Mouse (Mus musculus) thymus, postnatal 4 days (tissue): Measurements from ENCODE around the gene Lsm11.
A peak's percentile ranks its signal among the peaks of the same experiment; 100 is the strongest.

Experiments
- DNase-seq: peaks from one replicate; pipeline ENCODE4 v3.0.0; 2021

Lsm11 gene

DNA sequence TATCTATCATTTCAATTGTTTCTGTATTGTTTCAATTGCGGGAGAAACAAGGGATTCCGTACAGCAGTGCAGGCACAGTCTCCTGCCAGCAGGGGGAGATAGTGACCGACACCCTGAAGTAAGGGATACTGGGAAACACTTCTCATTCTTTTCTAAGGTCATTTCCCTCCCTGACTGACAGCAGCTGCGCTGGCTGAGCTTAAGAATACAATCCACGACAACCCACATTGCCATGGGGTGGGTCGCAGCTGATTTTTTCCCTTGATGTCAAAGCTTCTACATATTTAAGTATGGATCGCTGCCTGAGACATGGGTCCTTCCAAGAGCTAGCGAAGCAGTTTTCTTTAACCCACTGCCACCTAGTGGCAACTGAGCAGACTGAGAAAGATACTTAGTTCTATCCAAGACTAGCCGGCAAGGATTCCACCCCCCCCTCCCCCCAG lies 18.1 kb downstream of the Lsm11 start:
- peak; percentile 83 for DNase-seq

DNA sequence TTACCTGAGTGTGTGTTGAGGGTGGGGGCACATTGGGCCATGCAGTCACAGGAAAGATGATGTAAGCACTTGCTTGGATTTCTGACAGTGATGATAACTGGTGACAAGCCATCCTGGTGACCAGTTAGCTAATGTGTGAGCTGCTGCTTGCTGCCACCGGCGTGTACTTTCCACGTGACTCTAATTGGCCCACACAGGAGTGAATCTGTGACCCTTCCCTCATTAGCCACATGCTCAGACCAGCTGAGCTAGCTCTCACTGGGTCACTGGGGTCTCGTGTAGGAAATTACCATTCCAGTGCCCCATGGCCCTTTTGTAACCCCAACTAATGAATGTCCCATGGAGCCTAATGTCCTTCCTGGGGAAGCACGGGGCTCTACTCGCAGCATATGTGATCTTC lies 19.3 kb downstream of the Lsm11 start:
- no peak for DNase-seq

- no peak for DNase-seq
Measured at GRCm38 (mm10) chr11:45921480-45921898, 23.2 kb downstream of the Lsm11 start.

DNA sequence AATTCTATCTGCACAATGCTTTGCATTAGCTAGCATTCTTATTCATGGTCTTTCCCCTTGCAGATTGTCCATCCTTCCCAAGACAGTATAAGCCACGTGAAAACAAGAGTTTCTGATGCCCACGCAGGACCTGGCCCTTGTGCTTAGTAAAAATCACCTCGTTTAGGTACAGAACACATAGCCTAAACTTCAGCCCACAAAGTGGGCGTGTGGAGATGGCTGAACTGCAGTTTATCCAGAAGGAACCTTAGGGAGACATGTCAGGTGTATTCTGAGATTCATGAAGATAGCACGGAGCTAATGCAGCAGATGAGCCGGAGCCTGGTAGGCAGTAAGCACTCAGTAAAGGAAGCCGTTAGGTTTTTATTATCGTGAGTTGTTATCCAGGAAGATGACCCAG lies 23.7 kb downstream of the Lsm11 start:
- DNase-seq: no peak

DNA sequence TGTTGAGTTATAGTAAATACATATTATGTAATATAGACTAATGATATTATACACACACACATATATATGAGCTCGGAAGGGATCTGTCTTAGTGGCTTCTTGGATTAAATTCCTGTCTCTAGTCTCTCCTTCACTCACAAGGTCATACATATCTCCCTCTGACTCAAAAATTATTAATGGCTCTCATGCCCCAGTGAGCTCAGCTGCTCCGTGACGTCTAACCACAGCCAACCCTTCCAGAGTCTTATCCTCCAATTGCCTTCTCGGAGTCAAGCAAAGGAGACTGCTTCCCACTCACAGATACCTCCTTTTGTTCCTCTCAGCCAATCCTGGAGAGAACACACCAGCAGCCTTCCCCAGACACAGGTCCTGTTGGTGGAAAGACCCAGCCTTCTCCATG lies 25.9 kb downstream of the Lsm11 start:
- DNase-seq: no peak

- DNase-seq: no peak
Measured at GRCm38 (mm10) chr11:45918018-45918417, 26.7 kb downstream of the Lsm11 start.

DNA sequence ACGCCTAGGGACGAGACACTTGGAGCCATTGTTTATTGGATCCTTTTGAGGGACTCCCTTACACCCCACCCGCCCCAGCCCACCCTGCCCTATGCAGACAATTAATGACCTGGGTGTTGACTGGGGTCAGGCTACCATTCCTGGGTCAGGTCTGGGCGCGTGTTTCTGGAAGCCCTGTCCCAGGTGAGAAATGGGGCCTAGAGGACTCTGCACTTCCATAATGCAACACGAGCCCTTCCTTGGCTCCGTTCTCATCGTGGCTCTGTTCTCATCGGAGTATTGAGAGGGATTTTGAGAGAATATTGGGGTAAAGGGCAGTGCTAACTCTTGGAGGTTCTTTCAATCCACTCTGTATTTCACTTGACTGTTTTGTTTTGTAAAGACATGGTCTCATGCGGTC lies 28.5 kb downstream of the Lsm11 start:
- DNase-seq: no peak

GRCm38 (mm10) chr11:45910701-45911100 lies 34.0 kb downstream of the Lsm11 start:
- DNase-seq: no peak

- DNase-seq: no peak
Measured at GRCm38 (mm10) chr11:45908894-45909293, 35.8 kb downstream of the Lsm11 start.

DNA sequence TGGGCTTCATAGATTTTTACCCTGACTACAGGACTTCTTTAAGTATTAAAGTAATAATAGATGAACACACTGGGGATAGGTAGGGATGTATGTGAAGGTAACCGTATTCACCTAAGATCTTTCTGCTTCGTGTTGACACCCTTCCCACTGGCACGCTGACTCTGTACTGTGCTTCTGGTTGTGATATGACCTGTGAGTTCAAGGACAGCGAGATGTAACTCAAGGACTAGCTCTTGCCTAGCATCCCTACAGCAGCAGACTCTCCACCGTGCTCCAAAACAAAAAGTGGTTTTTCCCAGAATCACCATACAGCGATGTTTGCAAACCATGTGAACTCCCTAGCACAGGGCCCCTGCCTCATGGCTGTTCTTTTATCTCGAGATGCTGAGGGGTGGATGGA lies 36.7 kb downstream of the Lsm11 start:
- no peak for DNase-seq

DNA sequence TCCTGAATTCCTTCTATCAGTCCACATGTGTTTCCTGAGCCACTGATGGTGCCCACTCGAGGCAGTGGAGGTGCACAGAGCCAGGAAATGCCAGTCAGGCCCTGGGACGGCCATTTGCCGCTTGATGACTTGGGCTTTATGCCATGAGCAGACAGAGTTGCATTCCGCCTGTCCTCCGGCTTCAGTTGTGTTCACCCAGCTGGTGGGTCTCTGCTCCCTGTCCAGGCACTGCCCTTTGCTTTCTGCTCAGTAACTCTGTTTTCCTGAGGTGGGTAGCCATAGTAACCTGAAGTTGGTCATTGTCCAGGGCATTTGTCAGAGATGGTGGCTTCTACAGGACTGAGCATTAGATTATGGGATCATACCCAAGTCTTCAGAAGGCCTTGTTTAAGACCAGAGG lies 37.4 kb downstream of the Lsm11 start:
- no peak for DNase-seq

DNA sequence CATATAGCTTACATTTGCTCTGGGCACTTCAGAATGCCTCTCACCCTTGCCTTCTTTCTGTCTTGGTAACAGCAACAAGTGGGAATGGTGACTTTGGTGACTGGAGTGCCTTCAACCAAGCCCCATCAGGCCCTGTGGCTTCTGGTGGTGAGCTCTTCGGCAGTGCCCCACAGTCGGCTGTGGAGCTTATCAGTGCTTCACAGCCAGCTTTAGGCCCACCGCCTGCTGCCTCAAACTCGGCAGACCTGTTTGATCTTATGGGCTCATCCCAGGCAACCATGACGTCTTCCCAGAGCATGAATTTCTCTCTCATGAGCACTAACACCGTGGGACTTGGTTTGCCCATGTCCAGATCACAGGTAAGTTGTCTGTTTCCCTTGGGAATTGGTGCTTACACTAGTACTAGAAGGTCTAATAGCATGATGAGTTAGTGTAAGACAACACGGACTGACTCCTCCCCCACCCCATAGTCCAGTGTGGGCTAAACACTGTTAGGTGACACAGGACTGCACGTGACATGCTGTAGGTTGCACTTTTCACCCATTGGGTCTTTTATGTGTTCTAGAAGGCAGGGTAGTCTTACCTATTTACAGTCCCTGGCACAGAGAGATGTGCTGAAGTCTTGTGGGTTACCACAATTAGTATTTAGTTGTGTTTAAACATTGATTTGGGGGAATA lies 38.5 kb downstream of the Lsm11 start:
- DNase-seq: no peak

DNA sequence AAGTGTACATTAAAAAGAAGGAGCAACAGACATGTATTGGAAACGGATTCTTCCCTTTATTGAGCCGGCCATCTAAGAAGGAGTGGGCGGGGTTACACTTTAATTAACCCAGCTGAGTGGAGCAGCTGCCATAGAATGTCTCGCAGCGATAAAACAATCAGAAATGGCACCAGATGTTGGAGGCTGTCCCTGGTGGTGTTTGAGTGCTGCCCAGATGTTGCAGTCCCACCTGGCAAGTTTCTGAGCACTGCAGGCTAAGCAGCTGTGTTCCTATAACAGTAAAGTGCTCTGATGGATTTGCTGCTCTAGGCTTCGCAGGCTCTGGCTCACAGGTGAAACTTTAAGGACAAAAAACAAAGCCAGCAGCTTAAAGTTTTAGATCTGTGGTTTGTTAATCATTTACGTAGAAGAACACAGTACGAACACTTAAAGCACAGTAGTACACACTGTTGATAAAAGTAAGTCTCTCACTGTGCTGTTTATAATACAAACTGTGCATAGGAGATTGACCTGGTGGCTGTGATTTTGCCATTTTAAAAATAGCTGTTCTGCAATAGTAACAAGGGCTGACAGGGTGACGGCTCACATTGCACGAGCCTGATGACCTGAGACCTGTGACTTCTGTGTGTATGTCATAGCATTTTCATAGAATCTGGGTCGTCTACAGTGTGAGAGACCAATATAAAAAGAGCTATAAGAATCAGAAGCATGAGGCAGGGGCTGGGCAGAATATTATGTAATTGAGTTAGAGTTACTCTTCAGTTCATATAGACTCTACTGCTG lies 44.3 kb downstream of the Lsm11 start:
- DNase-seq: no peak

DNA sequence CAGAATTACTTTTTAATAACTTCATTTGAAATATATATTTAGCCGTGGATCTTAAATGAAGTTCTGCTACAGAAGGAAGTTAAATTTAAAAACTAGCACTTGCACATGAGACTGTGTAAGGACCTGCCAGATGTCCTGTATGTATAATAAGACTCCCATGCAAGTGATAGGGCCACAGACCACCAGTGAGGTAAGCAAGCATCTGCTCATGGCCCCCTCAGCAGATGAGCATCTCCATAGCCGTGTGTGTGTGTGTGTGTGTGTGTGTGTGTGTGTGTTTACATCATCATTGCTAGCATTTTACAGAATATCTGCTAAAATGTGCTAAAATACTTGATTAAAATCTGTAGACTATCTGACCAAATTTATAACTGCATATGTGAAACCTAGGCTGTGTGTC lies 47.3 kb downstream of the Lsm11 start:
- no peak for DNase-seq

- no peak for DNase-seq
Measured at GRCm38 (mm10) chr11:45892861-45893360, 51.8 kb downstream of the Lsm11 start.

DNA sequence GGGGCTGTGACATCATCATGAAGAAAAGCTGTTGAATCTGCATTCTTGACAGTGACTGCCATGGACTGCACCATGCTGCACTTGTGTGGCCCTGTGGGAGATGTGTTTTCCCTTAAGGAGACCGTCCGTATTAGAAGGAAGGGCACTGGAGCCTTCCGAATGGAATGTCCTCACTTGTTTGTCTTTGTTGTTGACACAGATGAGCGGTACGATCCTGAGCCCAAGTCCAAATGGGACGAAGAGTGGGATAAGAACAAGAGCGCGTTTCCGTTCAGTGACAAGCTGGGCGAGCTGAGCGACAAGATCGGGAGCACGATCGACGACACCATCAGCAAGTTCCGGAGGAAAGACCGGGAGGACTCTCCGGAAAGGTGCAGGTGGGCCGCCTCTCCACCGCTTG lies 54.3 kb downstream of the Lsm11 start:
- no peak for DNase-seq

GRCm38 (mm10) chr11:45889981-45890380 lies 54.8 kb downstream of the Lsm11 start:
- DNase-seq: peak; percentile 21

DNA sequence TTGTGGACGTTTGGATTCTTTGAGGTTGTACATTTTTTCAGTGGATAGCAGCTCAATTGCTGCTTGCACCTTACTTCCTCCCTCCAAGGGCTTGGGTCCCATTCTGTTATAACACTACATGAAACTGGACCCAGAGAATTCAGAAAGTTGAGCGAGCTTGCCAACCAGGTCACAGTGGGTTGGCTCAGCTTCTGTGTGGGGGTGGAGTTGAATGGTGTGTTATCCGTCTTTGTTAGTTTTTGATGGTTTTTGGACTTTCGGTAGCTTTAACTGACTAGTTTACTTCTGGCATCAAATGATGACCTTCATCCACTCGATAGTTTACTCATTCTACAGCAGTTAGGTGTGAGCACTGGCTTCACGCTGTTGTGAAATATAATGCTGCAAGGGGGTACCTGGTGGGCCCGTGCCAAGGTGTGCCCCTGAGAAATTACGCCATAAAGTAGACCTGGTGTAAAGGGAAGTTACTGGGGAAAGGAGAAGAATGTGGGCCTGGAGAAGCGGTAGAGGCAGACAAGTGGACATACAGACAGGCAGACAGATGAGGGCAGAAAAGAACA lies 56.2 kb downstream of the Lsm11 start:
- DNase-seq: no peak

DNA sequence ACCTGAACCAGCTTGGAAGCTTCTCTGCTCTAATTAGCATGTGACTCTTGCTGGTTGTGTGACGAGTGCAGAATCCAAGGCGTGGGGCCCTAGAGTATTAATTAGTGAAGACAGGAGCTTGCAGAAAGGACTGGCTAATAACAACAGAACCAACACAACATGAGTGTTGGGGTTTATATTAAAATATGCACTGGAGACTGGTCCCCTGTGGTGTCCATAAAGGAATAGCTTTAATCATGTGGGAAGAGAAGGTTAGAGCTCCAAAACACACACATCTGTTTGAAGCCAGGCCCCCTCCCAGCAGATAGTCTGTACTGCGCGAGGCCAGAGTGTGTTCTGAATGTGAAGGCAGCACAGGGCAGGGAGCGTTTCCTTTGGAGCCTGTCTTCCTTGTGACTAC lies 58.1 kb downstream of the Lsm11 start:
- DNase-seq: no peak

- no peak for DNase-seq
Measured at GRCm38 (mm10) chr11:45885606-45886230, 59.0 kb downstream of the Lsm11 start.

- no peak for DNase-seq
Measured at GRCm38 (mm10) chr11:45884029-45884428, 60.7 kb downstream of the Lsm11 start.

DNA sequence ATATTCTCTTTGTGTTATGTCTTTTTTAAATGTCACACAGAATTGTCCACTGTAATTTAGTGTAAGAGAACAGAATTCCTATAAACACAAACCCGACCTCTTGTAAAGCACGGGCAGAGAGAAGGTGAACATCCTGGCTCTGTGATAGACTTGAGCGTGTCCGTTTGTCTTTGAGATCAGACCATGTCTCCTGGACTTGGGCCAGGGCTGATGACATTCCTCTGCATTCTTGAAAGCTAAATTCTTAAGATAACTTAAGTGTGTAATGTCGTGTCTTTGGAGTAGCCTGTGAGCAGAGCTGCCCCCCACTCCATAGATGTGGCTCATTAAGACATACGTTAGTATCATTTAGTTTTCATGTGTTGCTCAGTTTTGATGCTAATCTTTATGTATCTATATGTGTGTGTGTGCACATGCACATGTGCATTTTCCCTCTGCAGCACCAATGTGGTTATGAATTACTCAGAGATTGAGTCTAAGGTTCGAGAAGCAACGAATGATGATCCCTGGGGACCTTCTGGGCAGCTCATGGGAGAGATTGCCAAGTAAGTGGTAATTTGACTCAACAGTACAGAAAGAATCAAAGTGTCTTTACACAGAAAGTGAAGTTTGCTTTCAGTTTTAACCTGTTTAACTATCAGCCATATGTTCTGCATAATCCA lies 61.3 kb downstream of the Lsm11 start:
- DNase-seq: no peak

- DNase-seq: no peak
Measured at GRCm38 (mm10) chr11:45881683-45882068, 63.1 kb downstream of the Lsm11 start.
